Mouse (Mus musculus): Measurements from ENCODE around the gene Esyt2. TPM values are rescaled to one million over a fixed set of nuclear protein-coding genes. Genes with fewer than 3 reads are reported as not detected.

The Esyt2 gene
- polyA plus RNA-seq, 1 experiment from 2014 or later, result 37.5 TPM

GRCm38 (mm10) chr12:116352404-116352803 lies 71.4 kb downstream of the Esyt2 start:
- no peak overlapping the region for H3K27ac ChIP-seq (ENCODE audit: low read depth)
- DNase-seq (ENCODE audit: low spot score) (no peak), ATAC-seq (replicated peaks; ENCODE audit: low FRiP score, low TSS enrichment, low read depth) (no peak)
- no peak overlapping the region for H3K4me2 ChIP-seq (ENCODE audit: low read length)
- 77% methylated on average over 5 of the region's 5 CpGs for WGBS
- H3K9ac ChIP-seq (ENCODE audit: low read length), result no peak overlapping the region
- no peaks in the 10 kb centered on the region for H3K9me3 ChIP-seq (ENCODE audit: control insufficient read depth, low read length)
- no peak overlapping the region for H3K4me3 ChIP-seq (ENCODE audit: low read depth, low read length)
- H3K4me1 ChIP-seq (replicated peaks; ENCODE audit: control insufficient read depth, insufficient read depth, low read length), result no peaks in the 10 kb centered on the region
- H3K36me3 ChIP-seq (ENCODE audit: control insufficient read depth, insufficient read depth, low read length), result peaks cover 57% of the 10 kb centered on the region
- no peaks in the 10 kb centered on the region for H3K27me3 ChIP-seq (replicated peaks; ENCODE audit: control insufficient read depth, insufficient read depth, low read length)

- Histone ChIP-seq H3K27ac (ENCODE audit: low read depth) (no peak overlapping the region), H3K9me3 (ENCODE audit: control insufficient read depth, low read length) (no peaks in the 10 kb centered on the region), H3K4me3 (ENCODE audit: low read depth, low read length) (no peak overlapping the region), H3K36me3 (ENCODE audit: control insufficient read depth, insufficient read depth, low read length) (peaks cover 49% of the 10 kb centered on the region), H3K4me2 (ENCODE audit: low read length) (no peak overlapping the region), H3K4me1 (replicated peaks; ENCODE audit: control insufficient read depth, insufficient read depth, low read length) (no peaks in the 10 kb centered on the region), H3K27me3 (replicated peaks; ENCODE audit: control insufficient read depth, insufficient read depth, low read length) (no peaks in the 10 kb centered on the region), H3K9ac (ENCODE audit: low read length) (no peak overlapping the region)
- DNase-seq (ENCODE audit: low spot score) (no peak), ATAC-seq (replicated peaks; ENCODE audit: low FRiP score, low TSS enrichment, low read depth) (no peak)
- 91% methylated on average over 3 of the region's 3 CpGs for WGBS
Observed at GRCm38 (mm10) chr12:116354694-116355093, 73.7 kb downstream of the Esyt2 start.

- H3K4me1 ChIP-seq (replicated peaks; ENCODE audit: control insufficient read depth, insufficient read depth, low read length), result no peaks in the 10 kb centered on the region
- no peaks in the 10 kb centered on the region for H3K9me3 ChIP-seq (ENCODE audit: control insufficient read depth, low read length)
- DNase-seq (ENCODE audit: low spot score) (no peak), ATAC-seq (replicated peaks; ENCODE audit: low FRiP score, low TSS enrichment, low read depth) (no peak)
- H3K27ac ChIP-seq (ENCODE audit: low read depth), result no peak overlapping the region
- H3K27me3 ChIP-seq (replicated peaks; ENCODE audit: control insufficient read depth, insufficient read depth, low read length), result no peaks in the 10 kb centered on the region
- H3K36me3 ChIP-seq (ENCODE audit: control insufficient read depth, insufficient read depth, low read length), result peaks cover 52% of the 10 kb centered on the region
- no peak overlapping the region for H3K9ac ChIP-seq (ENCODE audit: low read length)
- H3K4me2 ChIP-seq (ENCODE audit: low read length), result no peak overlapping the region
- no peak overlapping the region for H3K4me3 ChIP-seq (ENCODE audit: low read depth, low read length)
Observed at GRCm38 (mm10) chr12:116362091-116362490, 81.1 kb downstream of the Esyt2 start.

GRCm38 (mm10) chr12:116366900-116367299 lies 85.9 kb downstream of the Esyt2 start:
- H3K4me2 ChIP-seq (ENCODE audit: low read length), result no peak overlapping the region
- 90% methylated on average over 3 of the region's 3 CpGs for WGBS
- no peak for DNase-seq (ENCODE audit: low spot score)
- H3K4me3 ChIP-seq (ENCODE audit: low read depth, low read length), result no peak overlapping the region
- H3K9ac ChIP-seq (ENCODE audit: low read length), result no peak overlapping the region
- H3K36me3 ChIP-seq (ENCODE audit: control insufficient read depth, insufficient read depth, low read length), result peaks cover 72% of the 10 kb centered on the region
- no peaks in the 10 kb centered on the region for H3K9me3 ChIP-seq (ENCODE audit: control insufficient read depth, low read length)
- no peaks in the 10 kb centered on the region for H3K27me3 ChIP-seq (replicated peaks; ENCODE audit: control insufficient read depth, insufficient read depth, low read length)
- no peak for ATAC-seq (replicated peaks; ENCODE audit: low FRiP score, low TSS enrichment, low read depth)
- no peaks in the 10 kb centered on the region for H3K4me1 ChIP-seq (replicated peaks; ENCODE audit: control insufficient read depth, insufficient read depth, low read length)
- no peak overlapping the region for H3K27ac ChIP-seq (ENCODE audit: low read depth)

- no peak for ATAC-seq (replicated peaks; ENCODE audit: low FRiP score, low TSS enrichment, low read depth)
- Histone ChIP-seq H3K9me3 (ENCODE audit: control insufficient read depth, low read length) (no peaks in the 10 kb centered on the region), H3K27ac (ENCODE audit: low read depth) (no peak overlapping the region), H3K9ac (ENCODE audit: low read length) (no peak overlapping the region), H3K4me3 (ENCODE audit: low read depth, low read length) (no peak overlapping the region), H3K4me2 (ENCODE audit: low read length) (no peak overlapping the region), H3K36me3 (ENCODE audit: control insufficient read depth, insufficient read depth, low read length) (peaks cover 72% of the 10 kb centered on the region), H3K4me1 (replicated peaks; ENCODE audit: control insufficient read depth, insufficient read depth, low read length) (no peaks in the 10 kb centered on the region), H3K27me3 (replicated peaks; ENCODE audit: control insufficient read depth, insufficient read depth, low read length) (no peaks in the 10 kb centered on the region)
- 95% methylated on average over 2 of the region's 2 CpGs for WGBS
- no peak for DNase-seq (ENCODE audit: low spot score)
Observed at GRCm38 (mm10) chr12:116367346-116367745, 86.3 kb downstream of the Esyt2 start.

- 78% methylated on average over 2 of the region's 2 CpGs for WGBS
- peaks cover 65% of the 10 kb centered on the region for H3K36me3 ChIP-seq (ENCODE audit: control insufficient read depth, insufficient read depth, low read length)
Observed at GRCm38 (mm10) chr12:116368857-116369256, 87.9 kb downstream of the Esyt2 start.

GRCm38 (mm10) chr12:116383101-116383500 lies 102.1 kb downstream of the Esyt2 start:
- Histone ChIP-seq H3K4me2 (ENCODE audit: low read length) (no peak overlapping the region), H3K9me3 (ENCODE audit: control insufficient read depth, low read length) (no peaks in the 10 kb centered on the region), H3K27ac (ENCODE audit: low read depth) (no peak overlapping the region), H3K36me3 (ENCODE audit: control insufficient read depth, insufficient read depth, low read length) (peaks cover 11% of the 10 kb centered on the region; the same call in 1 of the 2 replicates), H3K4me1 (replicated peaks; ENCODE audit: control insufficient read depth, insufficient read depth, low read length) (no peaks in the 10 kb centered on the region), H3K9ac (ENCODE audit: low read length) (no peak overlapping the region), H3K27me3 (replicated peaks; ENCODE audit: control insufficient read depth, insufficient read depth, low read length) (no peaks in the 10 kb centered on the region), H3K4me3 (ENCODE audit: low read depth, low read length) (no peak overlapping the region)
- ATAC-seq (replicated peaks; ENCODE audit: low FRiP score, low TSS enrichment, low read depth) (no peak), DNase-seq (ENCODE audit: low spot score) (no peak)
- WGBS, result 70% methylated on average over 2 of the region's 2 CpGs

More at GRCm38 (mm10) chr12:116368857-116369256, 87.9 kb downstream of the Esyt2 start:
- Histone ChIP-seq H3K4me3 (ENCODE audit: low read depth, low read length) (no peak overlapping the region), H3K4me1 (replicated peaks; ENCODE audit: control insufficient read depth, insufficient read depth, low read length) (no peaks in the 10 kb centered on the region), H3K9me3 (ENCODE audit: control insufficient read depth, low read length) (no peaks in the 10 kb centered on the region), H3K27ac (ENCODE audit: low read depth) (no peak overlapping the region), H3K9ac (ENCODE audit: low read length) (no peak overlapping the region), H3K27me3 (replicated peaks; ENCODE audit: control insufficient read depth, insufficient read depth, low read length) (no peaks in the 10 kb centered on the region), H3K4me2 (ENCODE audit: low read length) (no peak overlapping the region)
- no peak for DNase-seq (ENCODE audit: low spot score)
- ATAC-seq (replicated peaks; ENCODE audit: low FRiP score, low TSS enrichment, low read depth), result no peak

GRCm38 (mm10) chr12:116383995-116384394 lies 103.0 kb downstream of the Esyt2 start:
- no peak for DNase-seq (ENCODE audit: low spot score)
- no peak overlapping the region for H3K4me2 ChIP-seq (ENCODE audit: low read length)
- H3K9ac ChIP-seq (ENCODE audit: low read length), result no peak overlapping the region
- peaks cover 11% of the 10 kb centered on the region; the same call in 1 of the 2 replicates for H3K36me3 ChIP-seq (ENCODE audit: control insufficient read depth, insufficient read depth, low read length)
- no peak overlapping the region for H3K27ac ChIP-seq (ENCODE audit: low read depth)
- no peaks in the 10 kb centered on the region for H3K27me3 ChIP-seq (replicated peaks; ENCODE audit: control insufficient read depth, insufficient read depth, low read length)
- H3K9me3 ChIP-seq (ENCODE audit: control insufficient read depth, low read length), result no peaks in the 10 kb centered on the region
- H3K4me3 ChIP-seq (ENCODE audit: low read depth, low read length), result no peak overlapping the region
- ATAC-seq (replicated peaks; ENCODE audit: low FRiP score, low TSS enrichment, low read depth), result no peak
- H3K4me1 ChIP-seq (replicated peaks; ENCODE audit: control insufficient read depth, insufficient read depth, low read length), result no peaks in the 10 kb centered on the region

GRCm38 (mm10) chr12:116386802-116387201 lies 105.8 kb downstream of the Esyt2 start:
- H3K4me2 ChIP-seq (ENCODE audit: low read length), result no peak overlapping the region
- no peaks in the 10 kb centered on the region for H3K36me3 ChIP-seq (ENCODE audit: control insufficient read depth, insufficient read depth, low read length)
- 83% methylated on average over 1 of the region's 1 CpGs for WGBS
- H3K9ac ChIP-seq (ENCODE audit: low read length), result no peak overlapping the region
- DNase-seq (ENCODE audit: low spot score) (no peak), ATAC-seq (replicated peaks; ENCODE audit: low FRiP score, low TSS enrichment, low read depth) (no peak)
- H3K27me3 ChIP-seq (replicated peaks; ENCODE audit: control insufficient read depth, insufficient read depth, low read length), result no peaks in the 10 kb centered on the region
- no peak overlapping the region for H3K4me3 ChIP-seq (ENCODE audit: low read depth, low read length)
- no peaks in the 10 kb centered on the region for H3K4me1 ChIP-seq (replicated peaks; ENCODE audit: control insufficient read depth, insufficient read depth, low read length)
- H3K27ac ChIP-seq (ENCODE audit: low read depth), result no peak overlapping the region
- no peaks in the 10 kb centered on the region for H3K9me3 ChIP-seq (ENCODE audit: control insufficient read depth, low read length)

All from intestine, embryonic 14.5 days (tissue).